Mouse (Mus musculus): ENCODE measurements at regions not wholly inside any gene's neighbourhood (a gene's known extent, or its start where the extent isn't known, plus 50 kb on each side); places are given as distances from the start of the nearest gene placed in this dataset.
"Not testable (repeated sequence)": the region's sequence is repeated elsewhere in the genome, so short reads cannot be mapped to it uniquely, and the experiment has no call there.

DNA sequence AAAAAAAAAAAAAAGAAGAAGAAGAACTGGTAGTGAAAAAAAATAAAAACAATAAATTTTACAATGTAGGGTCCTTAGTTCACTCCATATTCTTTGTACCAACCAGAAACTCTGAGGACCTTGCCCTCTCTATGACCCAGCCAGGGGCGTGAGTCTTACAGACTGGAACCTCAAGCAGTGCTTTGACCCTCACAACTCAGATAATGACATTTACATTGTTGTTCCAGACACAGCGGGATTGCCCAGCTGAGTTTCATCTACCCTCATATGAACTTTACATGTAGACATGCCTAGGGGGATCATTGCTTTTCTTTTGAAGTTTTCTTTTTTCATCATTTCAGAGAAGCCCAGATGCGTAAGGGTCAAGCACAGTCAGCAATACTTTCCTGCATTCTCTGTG is 1496.6 kb upstream of the 4931417E11Rik start:
- no peak for DNase-seq (ENCODE audit: extremely low read depth, insufficient read length, low spot score)

DNA sequence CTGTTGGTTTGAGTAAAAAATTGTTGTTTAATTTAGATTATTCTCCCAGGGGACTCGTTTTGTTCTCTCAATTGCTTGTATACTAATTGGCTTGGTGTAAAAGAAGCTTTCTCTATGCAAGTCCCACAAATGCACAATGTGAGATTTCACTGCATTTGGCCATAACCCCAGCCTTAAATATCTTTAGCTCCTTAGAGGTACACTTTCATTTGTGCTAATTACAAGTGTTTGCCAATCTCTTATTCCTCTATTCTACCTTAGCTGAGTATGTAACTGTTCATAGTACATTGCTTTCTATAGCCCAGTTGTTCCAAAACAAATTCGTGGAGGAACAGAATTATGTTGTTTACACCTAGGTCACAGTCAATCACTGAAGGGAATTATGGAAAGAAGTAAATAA is 1459.0 kb upstream of the 4931417E11Rik start:
- DNase-seq (ENCODE audit: extremely low read depth, insufficient read length, low spot score) = no peak

- DNase-seq (ENCODE audit: extremely low read depth, insufficient read length, low spot score) = peak; percentile 16
These were observed 1434.1 kb upstream of the 4931417E11Rik start for GRCm38 (mm10) chr6:74903551-74903950.

DNA sequence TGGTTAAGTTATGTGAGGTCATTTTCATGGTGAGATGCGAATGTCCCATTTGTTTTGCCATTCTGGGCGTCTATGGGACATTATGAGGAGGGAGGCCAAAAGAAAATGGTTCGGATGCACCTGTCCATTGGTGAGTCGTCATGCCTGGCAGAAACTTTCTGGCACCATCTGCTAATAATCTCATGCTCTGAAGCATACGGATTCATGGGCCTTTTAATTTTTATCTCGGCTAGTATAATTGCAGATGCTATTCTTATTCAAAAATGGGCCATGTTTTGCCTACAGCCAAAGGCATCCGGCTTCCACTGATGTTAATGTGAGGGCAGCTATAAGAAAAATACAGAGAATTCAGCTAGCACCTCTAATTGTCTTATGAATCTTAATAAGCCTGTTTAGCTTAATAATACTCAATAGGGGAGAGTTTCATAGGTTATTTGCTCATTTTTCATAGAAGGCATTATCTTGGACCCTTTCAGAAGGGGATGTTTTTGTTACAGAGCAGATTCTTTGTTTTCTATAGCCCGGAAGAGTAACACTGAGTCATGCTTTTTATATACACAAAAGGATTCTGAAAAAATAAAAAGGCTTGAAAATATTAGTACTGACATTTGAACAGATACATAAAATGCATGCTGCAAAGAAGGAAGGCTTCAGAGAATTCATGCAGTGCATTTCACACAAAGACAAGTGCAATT is 1401.3 kb upstream of the 4931417E11Rik start:
- DNase-seq (ENCODE audit: extremely low read depth, insufficient read length, low spot score) = no peak

- not testable (repeated sequence) for DNase-seq (ENCODE audit: extremely low read depth, insufficient read length, low spot score)
These were observed 1351.2 kb upstream of the 4931417E11Rik start for GRCm38 (mm10) chr6:74820696-74821095.

Measured in 3134 (cell line).